Mouse (Mus musculus): ENCODE data around the gene Tmem179.

Gene Tmem179

DNA sequence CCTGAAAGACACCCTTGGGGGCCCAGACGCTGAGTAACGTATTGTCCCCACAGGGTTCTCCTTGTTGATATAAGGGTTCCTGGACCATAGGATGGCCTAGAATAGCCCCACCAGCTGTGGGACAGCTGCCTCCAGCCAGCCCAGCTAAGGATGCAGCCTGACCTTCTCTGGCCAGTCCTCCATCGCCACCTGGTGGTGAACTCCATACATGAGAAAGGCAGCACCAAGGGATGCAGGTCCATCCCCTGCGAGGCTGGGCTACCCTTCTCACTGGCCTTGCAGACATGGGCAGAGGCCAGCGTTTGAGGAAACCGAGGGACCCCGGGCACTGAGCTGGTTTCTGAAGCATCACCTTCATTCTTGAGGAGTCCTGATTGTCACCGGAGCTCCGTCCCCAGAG, 42.8 kb downstream of the Tmem179 start:
- in situ Hi-C loops (cut with MboI; ENCODE audit: unreplicated experiment in 2 of 2): loop anchor here (10.0 kb wide), 1 partner anchor 359 kb away; no protein-coding TSS in a partner anchor

DNA sequence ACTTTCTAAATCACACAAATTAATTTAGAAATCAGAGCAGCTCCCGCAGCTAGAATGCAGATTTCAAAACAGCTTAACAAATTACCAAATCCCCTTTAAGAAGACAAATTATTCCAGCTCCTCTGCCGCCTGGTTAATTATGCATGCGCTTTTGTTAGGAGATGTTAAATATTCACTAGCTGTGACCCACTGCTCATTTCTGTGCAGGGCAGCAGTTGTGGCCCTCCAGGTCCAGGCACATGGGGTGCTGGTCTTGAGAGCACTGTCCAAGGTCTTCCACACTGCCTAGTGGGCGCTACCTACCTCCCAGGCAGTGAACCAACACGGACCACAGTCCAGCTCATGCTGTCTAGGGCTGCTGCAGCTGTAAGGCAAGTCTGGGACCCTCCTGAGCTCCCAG, 46.3 kb downstream of the Tmem179 start:
- in situ Hi-C loops (cut with MboI; ENCODE audit: unreplicated experiment in 2 of 2): loop anchor here (10.0 kb wide), 1 partner anchor 355 kb away; no protein-coding TSS in a partner anchor

DNA sequence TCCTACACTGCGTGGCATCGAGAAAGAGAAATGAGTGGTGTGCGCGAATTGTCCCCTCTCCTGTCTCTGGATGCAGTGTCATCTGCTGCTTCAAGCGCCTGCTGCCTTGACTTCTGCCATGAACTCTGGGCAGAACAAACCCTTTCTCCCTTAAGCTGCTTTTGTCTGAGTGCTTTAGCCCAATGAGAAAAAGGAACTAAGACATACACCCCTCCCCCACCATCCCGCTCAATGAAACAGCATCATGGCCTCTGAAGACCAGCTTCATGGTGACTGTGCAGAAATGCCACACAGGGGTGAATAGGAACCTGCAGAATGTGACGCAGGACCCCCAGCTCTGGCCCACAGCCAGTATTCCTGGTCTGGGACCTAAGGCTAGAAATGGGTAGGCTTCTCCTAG, 47.2 kb downstream of the Tmem179 start:
- in situ Hi-C loops (cut with MboI; ENCODE audit: unreplicated experiment in 2 of 2): no loop called here

DNA sequence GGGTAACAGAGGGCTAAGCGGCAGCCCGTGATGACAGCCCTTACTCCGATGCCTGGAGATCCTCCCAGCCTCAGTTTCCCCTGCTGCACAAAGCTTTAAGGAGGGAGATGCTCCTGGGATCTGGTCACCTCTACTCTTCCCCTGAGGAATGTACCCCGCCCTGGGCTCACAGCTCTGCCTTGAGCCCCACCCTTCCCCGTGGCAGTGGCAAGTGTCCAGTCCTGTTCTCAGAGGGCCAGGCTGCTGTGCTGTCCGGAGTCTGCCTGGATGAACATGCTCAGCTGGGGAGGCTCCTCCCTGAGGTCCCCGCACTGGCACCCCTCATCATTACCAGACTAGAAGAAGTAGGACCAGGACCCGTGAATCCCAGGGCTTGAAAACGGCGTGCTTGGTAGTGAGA, 49.2 kb downstream of the Tmem179 start:
- in situ Hi-C loops (cut with MboI; ENCODE audit: unreplicated experiment in 2 of 2): no loop called here

DNA sequence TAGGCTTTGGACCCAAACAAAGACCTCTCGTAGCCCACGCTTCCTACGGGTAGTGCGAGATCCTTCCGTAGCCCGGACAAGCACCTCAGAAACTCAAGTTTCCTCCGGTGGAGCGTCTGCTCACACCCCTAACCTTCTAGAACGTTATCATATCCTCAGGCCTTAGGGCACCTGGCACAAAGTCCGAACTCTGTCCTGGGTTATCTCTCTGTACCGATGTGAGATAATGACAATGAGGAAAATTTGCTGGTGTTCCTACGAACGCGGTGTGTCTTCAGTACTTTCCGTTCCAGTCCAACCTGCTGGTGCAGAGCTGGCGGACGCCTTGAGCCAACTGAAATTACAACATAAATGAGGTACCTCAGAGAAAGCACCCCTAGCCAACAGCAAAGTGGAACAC, 50.6 kb downstream of the Tmem179 start:
- in situ Hi-C loops (cut with MboI; ENCODE audit: unreplicated experiment in 2 of 2): no loop called here

DNA sequence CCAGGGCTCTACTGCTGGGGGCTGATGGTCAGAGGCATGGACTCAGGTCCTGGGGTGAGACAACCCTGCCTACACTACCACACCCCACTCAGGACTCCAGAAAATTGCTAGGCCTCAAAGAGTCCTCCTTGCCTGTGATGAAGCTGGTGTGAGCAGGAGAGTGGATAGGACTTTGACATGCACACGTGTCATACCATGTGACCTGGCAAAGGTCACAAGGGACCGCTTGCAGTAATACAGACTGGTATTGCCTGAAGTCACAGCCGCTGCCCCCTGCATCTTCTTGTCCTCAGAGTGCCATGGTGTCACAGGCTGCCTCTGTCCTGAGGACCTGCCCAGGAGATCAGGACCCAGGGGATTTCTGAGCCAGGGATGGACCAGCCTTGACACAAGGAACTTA, 52.0 kb downstream of the Tmem179 start:
- in situ Hi-C loops (cut with MboI; ENCODE audit: unreplicated experiment in 2 of 2): no loop called here

DNA sequence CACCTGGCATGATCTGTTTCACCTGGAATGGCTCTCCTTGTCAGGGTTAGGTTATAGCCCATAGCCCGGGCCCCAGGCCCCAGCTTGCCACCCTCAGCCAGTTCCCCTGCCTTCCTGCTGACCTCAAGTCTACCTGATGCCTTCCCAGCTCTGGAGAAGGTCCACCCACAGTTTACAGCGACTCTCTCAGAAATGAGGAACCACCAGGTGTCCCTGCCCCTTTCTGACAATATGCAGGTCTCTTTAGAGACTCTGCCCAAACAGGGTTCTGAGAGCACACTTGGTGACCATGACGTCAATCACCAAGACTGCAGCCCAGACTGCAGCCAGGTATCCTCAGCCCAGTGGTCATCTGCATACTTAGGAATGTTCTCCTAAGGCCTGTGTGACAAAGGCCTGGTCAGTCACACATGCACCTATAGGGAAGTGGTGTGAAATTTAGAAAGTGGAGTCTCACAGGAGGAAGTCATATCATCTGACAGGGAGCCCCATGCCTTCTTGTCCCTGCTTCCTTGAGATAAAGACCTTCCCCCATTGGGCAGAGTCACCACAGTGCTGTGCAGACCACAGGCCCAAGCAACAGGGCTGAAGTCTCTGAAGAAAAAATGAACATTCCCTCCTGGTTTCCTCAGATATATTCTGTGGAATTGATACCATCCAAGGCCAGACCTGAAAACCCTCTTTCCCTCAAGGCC, 52.6 kb downstream of the Tmem179 start:
- in situ Hi-C loops (cut with MboI; ENCODE audit: unreplicated experiment in 2 of 2): no loop called here

DNA sequence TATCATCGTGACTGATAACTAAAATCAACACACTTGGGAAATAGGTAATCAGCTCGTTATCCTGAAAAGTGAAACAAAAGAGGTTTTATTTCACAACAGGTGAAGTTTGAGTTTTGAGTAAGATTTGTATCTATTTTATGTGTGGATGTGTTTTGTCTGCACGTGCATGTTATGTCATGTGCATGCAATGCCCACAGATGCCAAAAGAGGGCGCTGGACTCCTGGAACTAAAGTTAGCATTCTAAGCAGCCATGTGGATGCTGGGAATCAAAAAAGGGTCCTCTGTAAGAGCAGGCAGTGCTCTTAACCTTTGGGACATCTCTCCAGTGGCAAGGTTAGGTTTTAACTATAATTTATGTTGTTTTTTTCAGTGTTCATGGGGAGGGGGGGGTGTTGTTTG, 53.3 kb downstream of the Tmem179 start:
- in situ Hi-C loops (cut with MboI; ENCODE audit: unreplicated experiment in 2 of 2): no loop called here

DNA sequence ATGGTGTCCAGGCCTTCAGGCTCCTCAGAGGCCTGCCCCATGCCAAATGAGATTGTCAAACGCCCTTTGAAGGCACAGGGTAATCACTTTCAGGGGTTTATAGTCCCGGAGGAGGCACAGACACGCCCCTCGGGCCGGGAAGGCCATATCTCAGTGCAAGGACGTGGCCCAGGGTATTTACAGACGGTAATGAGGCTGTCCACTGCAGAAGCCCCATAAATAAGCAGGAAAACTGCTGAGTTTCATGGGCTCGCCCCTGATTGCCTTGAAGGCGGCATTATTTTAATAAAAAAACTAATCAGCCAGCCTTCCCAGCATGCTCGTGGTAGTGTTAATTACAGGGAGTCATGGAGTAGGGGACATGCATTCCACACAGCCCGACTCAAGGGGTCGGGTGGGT, 54.1 kb downstream of the Tmem179 start:
- in situ Hi-C loops (cut with MboI; ENCODE audit: unreplicated experiment in 2 of 2): no loop called here

DNA sequence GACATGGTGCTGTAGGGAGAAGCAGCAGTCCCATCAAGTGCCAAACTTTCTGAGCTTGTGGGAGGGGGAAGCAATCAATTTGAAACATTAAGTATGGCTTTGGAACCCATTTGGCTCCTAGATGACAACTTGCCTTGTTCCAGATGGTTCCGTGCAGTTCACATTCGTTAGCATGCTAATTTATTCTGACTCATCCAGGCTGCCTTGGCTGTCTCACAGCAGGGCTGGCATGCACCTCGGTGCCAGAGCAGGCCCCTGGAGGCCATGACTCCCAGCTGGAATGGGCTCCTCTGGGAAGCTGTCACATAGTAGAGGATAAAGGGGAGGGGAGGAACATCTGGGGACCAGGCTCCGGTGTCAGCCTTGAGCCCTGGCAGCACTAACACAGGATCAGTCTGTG, 58.7 kb downstream of the Tmem179 start:
- in situ Hi-C loops (cut with MboI; ENCODE audit: unreplicated experiment in 2 of 2): no loop called here

DNA sequence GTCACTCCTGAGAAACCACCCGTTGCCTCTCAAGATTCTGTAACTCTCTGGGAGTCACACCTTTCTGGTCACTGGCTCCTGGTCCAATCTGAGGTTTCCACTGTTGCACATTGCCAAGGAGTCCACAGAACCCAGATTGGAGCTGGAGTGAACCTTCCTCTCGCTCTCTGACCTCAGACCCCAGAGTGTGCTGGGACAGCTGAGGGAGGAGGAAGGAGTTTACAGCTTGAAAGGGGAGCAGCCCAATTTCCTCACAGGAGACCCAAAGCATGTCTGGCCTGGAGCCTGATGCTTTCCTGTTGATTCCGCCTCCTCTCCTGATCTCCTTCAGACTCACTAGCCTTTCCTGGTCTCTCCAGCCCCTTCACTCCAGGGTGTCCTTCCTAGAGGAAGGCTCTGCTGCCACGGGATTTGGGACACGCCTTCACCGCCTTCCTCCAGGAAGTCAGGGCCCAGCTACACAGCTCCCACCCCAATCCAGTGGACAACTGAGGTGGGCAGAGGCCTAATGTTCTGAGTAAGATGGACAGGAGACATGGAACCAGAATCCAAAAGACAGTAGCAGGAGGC, 60.3 kb downstream of the Tmem179 start:
- in situ Hi-C loops (cut with MboI; ENCODE audit: unreplicated experiment in 2 of 2): no loop called here

DNA sequence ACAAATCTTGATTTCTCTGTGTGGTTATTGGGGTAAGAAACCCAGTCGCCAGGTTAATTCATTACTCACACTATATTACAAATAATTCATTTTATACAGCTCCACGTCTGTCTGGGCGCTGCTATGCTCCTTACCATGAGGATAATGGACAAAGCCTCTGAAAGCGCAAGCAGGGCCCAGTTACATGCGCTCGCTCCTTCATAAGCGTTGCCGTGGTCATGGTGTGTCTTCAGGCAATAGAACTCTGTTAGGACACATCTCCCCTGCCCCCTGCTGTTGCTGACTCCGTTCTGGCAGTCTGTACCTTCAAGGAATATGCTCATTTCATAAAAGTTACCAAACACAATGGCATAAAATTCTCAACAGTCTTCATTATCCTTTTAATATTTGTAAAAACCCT, 64.7 kb downstream of the Tmem179 start:
- in situ Hi-C loops (cut with MboI; ENCODE audit: unreplicated experiment in 2 of 2): no loop called here

DNA sequence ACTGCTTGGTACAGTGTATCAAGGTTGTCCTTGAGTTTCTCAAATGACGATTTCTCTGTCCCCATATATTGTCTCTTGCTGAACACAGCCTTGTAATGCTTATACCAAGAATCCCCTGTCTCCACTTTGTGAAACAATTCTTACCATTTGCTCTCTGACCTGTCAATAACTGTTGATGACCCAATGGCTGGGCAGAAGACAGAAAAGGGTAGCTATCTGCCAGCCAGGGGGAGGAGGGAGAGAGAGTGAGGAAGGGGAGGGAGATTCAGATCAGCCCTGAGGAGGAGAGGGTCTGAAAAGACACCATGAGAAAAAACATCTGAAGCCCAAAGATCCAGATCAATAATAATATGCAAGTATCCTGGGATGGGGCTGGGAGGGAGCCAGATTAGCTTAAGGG, 65.2 kb downstream of the Tmem179 start:
- in situ Hi-C loops (cut with MboI; ENCODE audit: unreplicated experiment in 2 of 2): no loop called here

DNA sequence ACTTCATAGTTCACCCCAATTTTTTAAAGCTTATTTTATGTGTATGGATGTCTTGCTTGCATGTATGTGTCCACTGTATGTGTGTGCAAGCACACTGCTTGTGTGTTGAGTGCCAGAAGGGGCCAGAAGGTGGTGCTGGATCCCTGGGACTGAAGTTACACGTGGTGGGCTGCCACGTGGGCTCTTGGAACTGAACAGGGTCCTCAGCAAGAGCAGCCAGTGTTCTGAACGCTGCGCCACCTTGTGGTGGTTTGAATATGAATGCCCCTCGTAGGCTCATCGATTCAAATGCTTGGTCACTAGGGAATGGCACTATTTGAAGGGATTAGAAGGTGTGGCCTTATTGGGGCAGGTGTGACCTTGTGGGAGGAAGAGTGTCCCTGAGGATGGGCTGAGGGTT, 65.7 kb downstream of the Tmem179 start:
- in situ Hi-C loops (cut with MboI; ENCODE audit: unreplicated experiment in 2 of 2): no loop called here

Data from v-Abl transformed pro-B cells (cell line).